In the genomic region with DNA sequence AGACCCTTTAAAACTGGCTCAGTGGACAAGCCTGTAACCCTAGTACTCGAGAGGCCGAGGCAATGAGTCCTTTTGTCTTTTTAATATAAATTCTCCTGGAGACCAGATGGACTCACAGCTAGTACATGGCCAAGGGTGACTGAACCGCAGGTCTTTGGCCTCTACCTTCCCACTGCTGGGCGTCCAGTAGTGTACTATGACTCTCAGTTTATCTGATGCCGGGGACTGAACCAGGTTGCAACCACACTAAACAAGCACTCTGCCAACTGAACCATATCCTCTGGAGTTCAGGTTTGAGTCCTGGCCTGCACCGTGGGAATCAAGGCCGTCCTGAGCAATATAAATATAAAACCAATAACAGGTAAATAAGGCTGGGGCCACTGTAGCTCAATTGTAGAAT, we compare ENCODE assay signal across 16 mouse cellular contexts.
"Had no signal": no experiment of that assay in that cellular context is flagged by ENCODE, and none has a peak within 500 bp of the region (broad histone marks: within the 10 kb centered on the region; RNA-seq: fewer than 3 reads in every experiment).

No protein-coding gene starts in this region.

- H3K27me3 ChIP-seq: lung, embryonic 15.5 days; megakaryocyte, embryonic 14.5 days; midbrain, embryonic 15.5 days; neural tube, embryonic 12.5 days; stomach, embryonic 15.5 days had no signal

- H3K4me2 ChIP-seq: lung, embryonic 15.5 days; midbrain, embryonic 11.5 days; midbrain, embryonic 13.5 days; midbrain, embryonic 15.5 days; neural tube, embryonic 12.5 days; stomach, embryonic 15.5 days had no signal

- H3K36me3 ChIP-seq: lung, embryonic 15.5 days; midbrain, embryonic 13.5 days; midbrain, embryonic 15.5 days; neural tube, embryonic 12.5 days; stomach, embryonic 15.5 days had no signal

- H3K4me1 ChIP-seq: midbrain, embryonic 15.5 days; stomach, embryonic 15.5 days had no signal

- ATAC-seq: lung, postnatal 0 days; midbrain, embryonic 13.5 days; midbrain, embryonic 15.5 days had no signal

- H3K27ac ChIP-seq: lung, embryonic 15.5 days; macrophage; midbrain, embryonic 13.5 days; midbrain, embryonic 15.5 days; neural tube, embryonic 12.5 days; stomach, embryonic 15.5 days; stomach, postnatal 0 days had no signal

- H3K9me3 ChIP-seq: lung, embryonic 15.5 days; megakaryocyte, embryonic 14.5 days; midbrain, embryonic 13.5 days; midbrain, embryonic 15.5 days; neural tube, embryonic 12.5 days; stomach, embryonic 15.5 days had no signal

- H3K9ac ChIP-seq: lung, embryonic 15.5 days; midbrain, embryonic 13.5 days; midbrain, embryonic 15.5 days; neural tube, embryonic 12.5 days; stomach, embryonic 15.5 days had no signal

- DNase-seq: lung, postnatal 14 days; lung, postnatal 36 days; right cerebral cortex, postnatal 14 days; thymus, adult 2 months; thymus, postnatal 25 days; thymus, postnatal 4 days had no signal

- H3K4me3 ChIP-seq: lung, embryonic 15.5 days; megakaryocyte, embryonic 14.5 days; midbrain, embryonic 13.5 days; midbrain, embryonic 15.5 days; neural tube, embryonic 12.5 days; stomach, embryonic 15.5 days had no signal
